Mouse (Mus musculus) ZHBTc4 (cell line): ENCODE data around the gene Def6.

Experiments
- DNase-seq: peaks from one replicate; pipeline ENCODE4 v3.0.0-alpha.2; 2011; ENCODE audit warnings: low read depth, low spot score

Gene Def6

GRCm38 (mm10) chr17:28272281-28272680 lies 64.7 kb downstream of the Def6 start:
- DNase-seq: no peak

DNA sequence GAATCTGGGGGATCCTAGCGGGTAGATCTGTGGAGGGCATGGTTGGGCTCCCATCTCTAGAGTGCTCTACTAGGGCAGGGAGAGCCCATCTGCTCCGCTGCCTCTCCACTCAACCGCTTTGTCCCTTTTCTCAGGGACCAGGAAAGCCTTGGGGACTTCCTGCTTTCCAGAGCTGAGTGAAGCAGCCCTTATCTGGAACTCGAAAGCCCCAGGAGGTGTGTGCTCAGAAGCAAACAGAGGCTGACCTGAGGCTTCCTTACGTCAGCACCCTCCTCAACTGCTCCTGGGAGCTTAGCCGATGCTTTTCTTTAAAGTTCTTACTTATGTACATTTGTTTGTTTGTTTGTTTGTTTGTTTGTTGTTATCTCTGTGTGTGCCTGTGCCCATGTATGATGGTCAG lies 65.3 kb downstream of the Def6 start:
- no peak for DNase-seq

DNA sequence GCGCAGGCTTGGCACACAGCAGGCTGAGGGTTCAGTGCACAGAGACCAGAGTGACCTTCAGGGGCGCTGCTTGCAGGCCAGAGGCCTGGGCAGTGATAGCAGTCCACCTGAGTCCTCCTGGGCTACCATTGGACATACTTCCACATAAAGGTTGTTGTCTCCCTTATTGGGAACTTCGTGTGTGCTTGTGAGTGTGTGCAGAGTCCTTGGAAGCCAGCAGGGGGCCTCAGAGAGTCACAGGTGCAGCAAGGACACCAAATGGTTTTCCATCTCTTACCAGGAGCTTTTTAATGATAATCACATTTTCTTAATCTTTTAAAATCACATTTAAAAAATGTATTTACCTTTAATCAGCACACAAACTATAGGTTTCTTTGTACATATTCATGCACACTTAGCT lies 67.2 kb downstream of the Def6 start:
- DNase-seq: peak; percentile 74

- no peak for DNase-seq
Measured at GRCm38 (mm10) chr17:28277226-28277625, 69.6 kb downstream of the Def6 start.

GRCm38 (mm10) chr17:28277721-28278120 lies 70.1 kb downstream of the Def6 start:
- DNase-seq: no peak

- DNase-seq: no peak
Measured at GRCm38 (mm10) chr17:28278156-28278555, 70.6 kb downstream of the Def6 start.
